Mouse (Mus musculus) kidney, postnatal 36 days (tissue): ENCODE measurements around the gene Nr2c2ap.

Experiments
- DNase-seq, 2 experiments: peaks; one replicate each; pipeline ENCODE4 v3.0.0; 2021 to 2022; ENCODE audit warnings: mixed read lengths in 2 of 2

Gene Nr2c2ap

DNA sequence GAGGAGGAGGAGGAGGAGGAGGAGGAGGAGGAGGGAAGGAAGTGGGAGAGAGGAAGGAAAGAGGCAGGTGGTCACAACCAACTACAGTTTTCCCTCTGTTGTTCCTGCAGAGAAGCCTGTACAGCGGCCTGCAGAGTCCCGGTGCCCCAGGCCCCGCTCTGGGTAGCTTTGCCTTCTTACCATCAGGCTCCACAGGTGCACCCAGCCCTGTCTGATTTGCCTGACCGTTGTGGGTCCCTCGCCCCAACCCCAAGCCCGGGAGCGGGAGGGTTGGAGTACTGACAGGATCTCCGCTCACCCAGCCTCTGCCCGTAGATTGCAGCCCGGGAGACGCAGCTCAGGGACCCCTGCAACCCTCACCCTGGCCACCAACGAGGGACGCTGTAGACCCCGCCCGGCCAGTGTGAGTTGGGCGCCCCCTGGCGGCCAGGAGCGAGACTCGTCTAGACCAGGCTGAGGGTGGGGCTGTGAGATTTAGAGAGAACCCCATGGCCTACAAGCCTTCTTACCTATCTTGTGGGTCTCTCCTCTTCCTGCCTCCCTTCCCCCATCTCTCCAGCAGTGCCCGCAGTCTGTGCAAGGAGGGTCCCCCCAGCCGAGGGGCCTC, 35.5 kb downstream of the Nr2c2ap start:
- peak; percentile 36 to 84 for DNase-seq

DNA sequence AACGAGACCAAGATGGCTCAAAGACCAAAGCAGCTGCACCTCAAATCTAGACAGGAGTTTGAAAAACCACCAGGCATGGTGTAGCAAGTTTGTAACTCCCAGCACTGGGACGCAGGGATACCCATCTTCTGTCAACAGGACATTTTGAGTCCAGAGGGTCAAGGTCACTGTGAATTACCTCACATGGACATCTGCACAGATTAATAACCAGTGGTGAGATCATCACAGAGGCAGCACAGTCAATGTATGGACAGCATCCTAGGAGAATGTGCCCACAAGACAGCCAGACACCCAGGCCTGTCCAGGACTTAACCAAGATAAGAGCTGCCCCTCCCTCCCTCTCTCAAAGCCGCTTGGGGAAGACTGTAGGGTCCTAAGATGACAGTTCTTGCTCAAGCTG, 39.0 kb downstream of the Nr2c2ap start:
- DNase-seq: no peak

DNA sequence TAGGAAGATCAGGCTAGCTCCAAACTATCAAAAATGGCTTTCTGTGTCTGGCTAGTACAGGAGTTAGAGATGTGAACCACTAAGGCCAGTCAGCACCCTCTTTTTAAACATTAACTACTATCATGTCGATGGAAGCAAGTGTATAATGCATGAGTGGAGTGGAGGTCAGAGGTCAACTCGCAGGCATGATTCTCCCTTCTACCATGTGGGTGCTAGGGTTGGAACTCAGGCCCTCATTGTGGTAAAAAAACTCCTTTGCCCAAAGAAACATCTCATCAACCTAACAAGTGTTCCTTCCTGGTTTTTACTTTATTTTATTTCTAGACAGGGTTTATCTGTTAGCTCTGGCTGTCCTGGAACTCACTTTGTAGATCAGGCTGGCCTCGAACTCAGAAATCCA, 39.6 kb downstream of the Nr2c2ap start:
- peak; percentile 78 to 81 for DNase-seq

DNA sequence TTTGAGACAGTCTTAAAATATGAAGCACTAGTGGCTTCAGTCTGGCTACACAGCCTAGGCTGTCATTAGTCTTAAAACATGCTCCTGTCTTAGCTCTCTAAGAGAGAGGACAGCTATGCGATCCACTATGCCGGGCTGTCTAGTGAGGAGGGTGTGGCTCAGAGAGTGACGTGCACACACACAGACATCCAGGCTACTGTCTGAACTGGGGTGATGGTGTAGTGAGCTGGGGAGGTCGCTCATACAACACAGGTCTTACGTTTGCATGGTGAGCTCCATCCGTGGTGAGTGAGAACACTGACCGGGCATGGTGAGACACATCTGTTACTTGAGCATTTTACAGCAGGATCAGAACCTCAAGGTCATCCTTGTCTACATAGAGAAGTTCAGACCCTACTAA, 40.1 kb downstream of the Nr2c2ap start:
- no peak for DNase-seq

DNA sequence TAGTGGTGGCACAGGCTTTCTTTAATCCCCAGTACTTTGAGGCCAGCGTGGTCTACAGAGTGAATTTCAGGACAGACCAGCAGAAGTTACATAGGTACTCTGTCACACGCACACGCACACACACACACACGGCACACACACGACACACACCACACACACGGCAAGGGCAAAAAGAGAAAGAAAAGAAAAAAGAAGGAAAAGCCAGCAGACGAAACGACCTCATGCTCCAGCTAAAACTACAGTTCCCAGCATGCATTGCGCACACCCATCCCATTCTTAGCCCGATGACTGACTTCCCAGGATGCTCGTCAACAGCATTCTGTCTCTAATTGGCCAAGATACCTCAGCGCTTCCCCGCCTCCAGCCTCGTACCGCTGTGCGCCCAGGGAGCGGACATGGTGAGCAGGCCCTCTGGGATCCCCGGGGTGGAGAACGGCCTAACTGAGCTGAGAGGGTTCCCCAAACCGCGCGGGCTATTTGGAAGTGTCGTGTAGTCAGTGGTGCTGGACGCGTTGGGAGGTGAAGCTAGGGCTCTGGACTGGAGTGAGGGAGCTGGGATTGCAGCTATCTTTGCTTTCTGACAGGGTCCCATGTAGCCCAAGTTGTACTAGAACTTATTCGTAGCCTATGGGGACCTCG, 41.0 kb downstream of the Nr2c2ap start, which contains the start of gene Tmem161a:
Gene Tmem161a, plus strand, starts transcription at position 314 of the 639 bp plus-strand sequence.
- DNase-seq: peak; percentile 95 to 97

DNA sequence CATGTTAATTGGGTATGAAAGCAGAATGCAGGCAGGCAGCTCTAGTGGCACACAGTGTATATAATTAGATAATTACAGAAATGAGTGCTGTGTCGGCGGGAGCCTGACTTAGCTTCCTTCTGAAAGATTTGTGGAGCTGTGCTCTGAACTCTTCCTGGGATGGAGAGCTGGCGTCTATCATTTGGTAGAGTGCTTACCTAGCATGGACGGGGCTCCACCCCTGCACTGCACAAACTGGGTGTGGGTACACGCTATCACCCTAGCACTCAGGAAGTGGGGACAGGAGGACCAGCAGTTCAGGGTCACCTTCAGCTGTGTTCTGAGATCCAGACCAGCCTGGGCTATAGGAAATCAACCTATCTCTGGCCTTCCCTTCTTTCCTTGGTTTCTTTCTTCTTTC, 42.2 kb downstream of the Nr2c2ap start:
- DNase-seq: no peak

DNA sequence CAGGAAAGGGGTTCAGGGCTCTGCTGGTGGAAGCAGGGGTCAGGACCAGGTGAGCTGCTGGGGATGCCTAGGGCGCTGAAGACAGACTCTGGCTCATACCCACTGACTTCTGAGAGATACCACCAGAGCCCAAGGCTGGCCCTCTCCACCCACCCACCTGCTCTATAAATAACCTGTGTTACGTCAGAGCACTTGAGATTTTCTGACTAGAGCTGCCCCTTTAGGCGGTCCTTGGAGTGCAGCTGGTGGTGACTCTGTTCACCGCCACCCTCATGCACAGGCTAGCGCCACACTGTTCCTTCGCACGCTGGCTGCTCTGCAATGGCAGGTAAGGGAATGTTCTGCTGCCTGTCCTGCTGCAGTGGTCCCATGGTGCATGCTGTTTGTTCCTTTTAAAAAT, 42.9 kb downstream of the Nr2c2ap start:
- DNase-seq: no peak

DNA sequence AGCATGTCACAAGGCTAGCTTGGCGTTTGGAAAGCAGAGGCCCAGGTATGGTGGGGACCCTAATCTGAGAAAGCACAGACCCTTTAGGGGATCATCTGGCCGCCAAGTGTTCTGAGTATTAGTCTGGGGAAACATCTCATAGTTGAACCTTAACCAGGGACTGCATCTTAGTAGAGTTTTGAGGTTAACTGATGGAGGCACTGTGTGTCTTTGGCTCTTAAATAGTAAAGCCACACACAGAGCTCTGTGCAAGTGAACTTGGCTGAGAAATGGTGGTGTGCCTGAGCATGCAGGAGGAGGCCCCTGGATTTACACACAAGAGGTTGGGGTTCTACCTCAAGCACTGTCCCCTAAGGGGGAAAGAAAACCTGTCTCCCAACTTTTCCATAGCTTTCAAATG, 47.1 kb downstream of the Nr2c2ap start:
- DNase-seq: no peak

DNA sequence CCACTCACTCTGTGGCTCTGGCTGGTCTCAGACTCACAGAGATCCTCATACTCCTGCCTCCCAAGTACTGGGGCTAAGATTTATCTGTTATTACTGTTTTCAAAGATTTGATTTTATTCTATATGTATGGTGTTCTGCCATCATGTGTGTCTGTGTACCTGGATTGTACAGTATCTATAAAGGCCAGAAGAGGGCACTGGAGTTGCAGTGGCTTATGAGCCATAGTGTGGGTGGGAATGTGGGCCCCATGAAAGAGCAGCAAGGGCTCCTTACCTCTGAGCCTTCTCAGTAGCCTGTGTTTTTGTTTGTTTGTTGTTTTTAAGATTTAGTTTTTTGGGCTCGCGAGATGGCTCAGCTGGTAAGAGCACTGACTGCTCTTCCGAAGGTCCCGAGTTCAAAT, 47.9 kb downstream of the Nr2c2ap start:
- peak; percentile 20 to 25 for DNase-seq

DNA sequence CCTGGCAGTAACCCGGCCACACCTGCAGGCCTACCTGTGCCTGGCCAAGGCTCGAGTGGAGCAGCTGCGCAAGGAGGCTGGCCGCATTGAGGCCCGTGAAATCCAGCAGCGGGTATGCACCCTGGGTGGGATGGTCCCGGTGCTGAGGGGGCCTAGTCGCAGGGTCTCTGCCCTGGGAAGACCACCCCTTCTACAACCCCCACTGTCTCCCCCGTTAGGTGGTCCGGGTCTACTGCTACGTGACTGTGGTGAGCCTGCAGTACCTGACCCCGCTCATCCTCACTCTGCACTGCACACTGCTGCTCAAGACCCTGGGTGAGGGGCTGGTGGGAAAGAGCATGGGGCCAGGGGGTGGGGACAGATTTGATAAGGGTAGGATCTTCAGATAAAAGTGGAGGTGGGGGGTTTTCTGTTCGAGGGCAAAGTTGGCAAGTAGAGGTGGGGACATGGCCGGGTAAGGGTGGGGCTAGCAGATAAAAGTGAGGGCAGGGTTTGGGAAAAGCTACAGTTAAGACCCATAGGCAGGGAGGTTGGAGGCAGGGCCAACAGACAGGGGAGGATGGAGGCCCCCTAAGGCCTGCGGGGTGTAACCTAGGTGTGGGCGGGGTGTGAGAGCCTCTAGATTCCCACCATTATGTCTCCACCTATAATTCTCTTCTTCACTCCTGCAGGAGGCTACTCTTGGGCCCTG, 50.2 kb downstream of the Nr2c2ap start:
- peak in 1 of 2 experiments; percentile 15 for DNase-seq

DNA sequence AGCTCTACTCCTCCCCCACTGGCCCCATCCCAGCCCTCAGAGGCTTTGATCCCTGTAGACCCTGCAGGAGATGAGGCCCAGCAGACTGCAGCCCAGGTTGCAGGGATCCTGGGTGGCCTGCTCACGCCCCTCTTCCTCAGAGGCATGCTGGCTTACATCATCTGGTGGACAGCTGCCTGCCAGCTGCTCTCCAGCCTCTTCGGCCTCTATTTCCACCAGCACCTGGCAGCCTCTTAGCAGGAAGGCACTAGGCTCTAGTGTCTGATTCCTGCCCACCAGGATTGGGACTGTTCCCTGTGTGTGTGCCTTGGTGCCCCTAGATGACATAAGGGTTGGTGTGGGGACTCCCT, 50.7 kb downstream of the Nr2c2ap start:
- peak in 1 of 2 experiments; percentile 15 for DNase-seq

DNA sequence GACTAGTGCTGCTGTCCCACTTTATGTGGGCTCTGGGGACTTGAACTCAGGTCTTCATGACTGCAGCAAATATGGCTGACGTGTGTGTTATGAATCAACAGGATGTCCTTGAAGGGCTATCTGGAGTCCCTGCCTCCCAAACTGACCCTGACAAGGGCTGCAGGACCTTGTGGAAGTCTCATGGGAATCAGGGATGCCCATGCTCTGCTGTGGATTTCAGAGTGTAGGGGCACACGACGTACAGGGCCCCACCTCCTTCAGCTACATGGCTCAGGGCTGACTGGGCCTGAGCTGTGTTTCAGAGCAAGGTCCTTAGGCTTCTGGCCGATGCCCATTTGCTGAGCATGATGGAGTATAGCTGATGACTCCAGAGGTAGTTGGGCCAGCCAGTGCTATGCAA, 52.1 kb downstream of the Nr2c2ap start:
- no peak for DNase-seq
